Mouse (Mus musculus) hindbrain, embryonic 13.5 days (tissue): Measurements from ENCODE around the gene Rbm5. TPM values are rescaled to one million over a fixed set of nuclear protein-coding genes. Genes with fewer than 3 reads are reported as not detected.

ENCODE experiments used
- ATAC-seq: fragments of 200-750 bp; cut with Nextera tagmentation; 2 replicates; pipeline ENCODE4 v1.8.0; 2017; ENCODE audit warnings: moderate TSS enrichment; ENCODE audit not compliant: low FRiP score
- H3K27ac ChIP-seq: fragments of 300-500 bp; sonication (generic); 2 replicates; pipeline ENCODE4 v1.5.1; 2015; ENCODE audit warnings: inconsistent platforms, mild to moderate bottlenecking, moderate library complexity
- H3K27me3 ChIP-seq: fragments of 300-500 bp; sonication (generic); 2 replicates; pipeline ENCODE4 v1.6.1; 2015; ENCODE audit warnings: mild to moderate bottlenecking, inconsistent platforms
- H3K36me3 ChIP-seq: fragments of 300-500 bp; sonication (generic); 2 replicates; pipeline ENCODE4 v1.6.1; 2015; ENCODE audit warnings: mild to moderate bottlenecking, inconsistent platforms
- H3K4me1 ChIP-seq: fragments of 300-500 bp; sonication (generic); replicated peaks from 2 replicates; pipeline ENCODE4 v1.6.1; 2015; ENCODE audit warnings: inconsistent platforms
- H3K4me2 ChIP-seq: fragments of 300-500 bp; sonication (generic); 2 replicates; pipeline ENCODE4 v1.6.1; 2015; ENCODE audit warnings: inconsistent platforms, mild to moderate bottlenecking, moderate library complexity
- H3K4me3 ChIP-seq: fragments of 300-500 bp; sonication (generic); 2 replicates; pipeline ENCODE4 v1.5.1; 2015; ENCODE audit warnings: mild to moderate bottlenecking, inconsistent platforms
- H3K9ac ChIP-seq: fragments of 300-500 bp; sonication (generic); 2 replicates; pipeline ENCODE4 v1.6.1; 2015; ENCODE audit warnings: mild to moderate bottlenecking, inconsistent platforms
- H3K9me3 ChIP-seq: fragments of 300-500 bp; sonication (generic); 2 replicates; pipeline ENCODE4 v1.6.1; 2016; ENCODE audit warnings: inconsistent platforms
- WGBS: fragments of 180-500 bp; shearing (Covaris S2); methylation state at CpG from one replicate; pipeline ENCODE4 v1.1.7; 2015; 5-methylcytosine and 5-hydroxymethylcytosine counted together
- polyA plus RNA-seq: library from polyadenylated mRNA; unstranded; fragments of >200 nt; fragmentation: Nextera tagmentation; extraction: Ambion mirVana; gene quantifications from 2 replicates; pipeline ENCODE4 v1.2.1, GENCODE M21; 2015

Gene Rbm5
- polyA plus RNA-seq, 1 experiment from 2014 or later: 277 TPM

DNA sequence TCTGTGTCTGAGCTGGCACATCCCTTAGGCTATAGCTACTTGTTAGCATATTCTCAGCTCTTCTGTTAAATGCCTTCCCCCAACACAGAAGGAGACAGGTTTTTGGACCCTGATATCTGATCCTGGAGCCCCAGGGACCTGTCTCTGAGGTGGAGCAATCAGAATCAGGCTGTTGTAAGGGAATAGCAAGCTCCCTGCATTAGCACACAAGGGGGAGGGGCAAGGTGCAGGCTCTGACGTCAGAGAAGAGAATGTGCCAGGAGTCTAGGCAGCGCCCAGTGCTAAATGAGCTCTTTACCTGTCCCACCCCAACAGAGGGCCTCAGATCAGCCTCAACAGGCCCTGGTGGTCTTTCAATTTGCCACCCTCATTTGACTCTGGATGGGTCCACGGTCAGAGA lies 43.8 kb downstream of the Rbm5 start:
- no peak overlapping the region for H3K9ac ChIP-seq
- H3K27me3 ChIP-seq: no peaks in the 10 kb centered on the region
- H3K36me3 ChIP-seq: no peaks in the 10 kb centered on the region
- peaks cover 74% of the 10 kb centered on the region for H3K4me1 ChIP-seq
- ATAC-seq: no peak
- peak overlapping the region; percentile 64 for H3K27ac ChIP-seq
- no peak overlapping the region for H3K4me3 ChIP-seq
- H3K4me2 ChIP-seq: no peak overlapping the region
- H3K9me3 ChIP-seq: no peaks in the 10 kb centered on the region
- 50% methylated on average over 3 of the region's 3 CpGs for WGBS

DNA sequence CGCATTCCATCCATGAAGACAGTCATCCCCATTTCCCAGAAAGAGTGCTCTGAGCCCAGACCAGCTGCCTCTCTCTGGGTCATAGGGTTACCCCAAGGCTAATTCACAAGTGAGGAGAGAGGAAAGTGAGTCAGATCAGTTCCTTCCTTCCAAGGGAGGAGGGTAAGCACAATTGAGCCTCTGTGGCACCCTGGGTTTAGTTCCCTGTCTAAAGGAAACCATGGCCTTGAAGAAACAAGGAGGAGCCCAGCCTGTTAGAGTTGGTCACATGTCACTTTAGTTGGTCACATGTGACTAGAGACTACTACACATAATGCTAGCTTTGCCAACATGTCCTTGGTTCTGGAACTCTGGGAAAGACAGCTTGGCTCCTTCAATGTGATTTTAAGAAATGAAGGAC lies 46.0 kb downstream of the Rbm5 start:
- H3K36me3 ChIP-seq: no peaks in the 10 kb centered on the region
- H3K4me2 ChIP-seq: no peak overlapping the region
- 95% methylated on average over 1 of the region's 1 CpGs for WGBS
- peaks cover 64% of the 10 kb centered on the region for H3K4me1 ChIP-seq
- ATAC-seq: no peak
- H3K27ac ChIP-seq: peak overlapping the region; percentile 87; the same call in 1 of the 2 replicates
- no peaks in the 10 kb centered on the region for H3K9me3 ChIP-seq
- peaks cover 5% of the 10 kb centered on the region; the same call in 1 of the 2 replicates for H3K27me3 ChIP-seq
- H3K4me3 ChIP-seq: no peak overlapping the region
- H3K9ac ChIP-seq: no peak overlapping the region

DNA sequence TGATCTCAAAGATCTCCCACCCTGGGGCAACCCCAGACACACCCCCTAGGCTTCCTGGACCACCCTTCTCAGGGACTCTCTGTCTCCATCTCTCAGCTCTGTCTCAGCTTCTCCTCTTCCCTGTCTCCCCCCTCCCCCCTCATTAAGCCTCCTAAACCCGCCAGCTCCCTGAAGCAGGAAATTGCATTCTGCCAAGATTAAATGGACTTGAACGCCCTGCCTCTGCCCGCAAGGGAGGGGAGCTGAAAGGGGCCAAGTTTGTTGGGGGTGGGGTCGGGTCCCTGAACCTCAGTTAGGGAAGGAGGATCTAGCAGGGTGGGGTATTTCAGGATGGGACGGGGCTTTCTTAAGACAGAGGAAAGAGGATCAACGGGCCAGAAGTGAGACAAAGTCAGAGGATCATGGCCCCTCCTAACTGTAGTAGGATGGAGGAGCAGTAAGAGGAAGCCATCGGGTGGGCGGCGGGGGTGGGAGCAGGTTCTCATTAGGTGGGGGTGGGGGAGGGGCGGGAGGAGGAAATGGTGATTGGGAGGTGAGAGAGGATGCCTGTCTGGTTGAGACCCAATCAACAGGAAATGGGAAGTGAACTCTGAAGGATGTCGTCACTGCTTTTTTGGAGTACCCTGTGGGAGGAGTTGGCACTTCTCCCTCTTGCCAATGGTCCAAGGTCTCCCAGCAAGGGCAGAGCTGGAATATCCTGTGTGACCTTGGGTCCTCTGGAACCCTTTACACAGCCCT lies 46.8 kb downstream of the Rbm5 start:
- no peak overlapping the region for H3K9ac ChIP-seq
- peak; percentile 50; the same call in 1 of the 2 replicates for ATAC-seq
- peaks cover 5% of the 10 kb centered on the region; the same call in 1 of the 2 replicates for H3K27me3 ChIP-seq
- 12% methylated on average over 11 of the region's 11 CpGs for WGBS
- H3K4me1 ChIP-seq: peaks cover 55% of the 10 kb centered on the region
- no peaks in the 10 kb centered on the region for H3K36me3 ChIP-seq
- no peak overlapping the region for H3K4me3 ChIP-seq
- H3K27ac ChIP-seq: peak overlapping the region; percentile 87
- peak overlapping the region; percentile 37 for H3K4me2 ChIP-seq
- H3K9me3 ChIP-seq: no peaks in the 10 kb centered on the region

DNA sequence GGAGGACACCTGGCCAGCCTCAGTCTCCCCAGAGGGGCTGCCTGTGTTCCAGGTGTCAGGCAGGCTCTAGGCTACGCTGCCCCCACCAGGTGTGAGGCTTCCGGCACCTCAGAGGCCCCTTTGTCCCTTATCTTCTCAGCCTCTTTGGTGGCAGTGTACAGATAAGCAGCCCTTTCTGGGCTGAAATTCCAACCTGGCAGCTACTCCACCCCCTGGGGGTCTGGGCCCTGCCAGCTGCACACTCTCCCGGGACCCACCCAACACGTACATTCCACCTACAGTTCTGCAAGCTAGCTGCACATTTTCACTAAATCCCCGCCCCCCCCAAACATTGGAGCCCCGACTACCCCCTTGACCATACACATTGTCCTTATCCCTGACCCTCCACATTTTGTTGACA lies 47.5 kb downstream of the Rbm5 start:
- Histone ChIP-seq H3K4me1 (peaks cover 49% of the 10 kb centered on the region), H3K27me3 (peaks cover 5% of the 10 kb centered on the region; the same call in 1 of the 2 replicates), H3K4me3 (no peak overlapping the region), H3K9ac (peak overlapping the region; percentile 35; the same call in 1 of the 2 replicates), H3K27ac (peak overlapping the region; percentile 87), H3K9me3 (no peaks in the 10 kb centered on the region), H3K4me2 (peak overlapping the region; percentile 37), H3K36me3 (no peaks in the 10 kb centered on the region)
- 18% methylated on average over 6 of the region's 6 CpGs for WGBS
- ATAC-seq: peak; percentile 29; the same call in 1 of the 2 replicates

DNA sequence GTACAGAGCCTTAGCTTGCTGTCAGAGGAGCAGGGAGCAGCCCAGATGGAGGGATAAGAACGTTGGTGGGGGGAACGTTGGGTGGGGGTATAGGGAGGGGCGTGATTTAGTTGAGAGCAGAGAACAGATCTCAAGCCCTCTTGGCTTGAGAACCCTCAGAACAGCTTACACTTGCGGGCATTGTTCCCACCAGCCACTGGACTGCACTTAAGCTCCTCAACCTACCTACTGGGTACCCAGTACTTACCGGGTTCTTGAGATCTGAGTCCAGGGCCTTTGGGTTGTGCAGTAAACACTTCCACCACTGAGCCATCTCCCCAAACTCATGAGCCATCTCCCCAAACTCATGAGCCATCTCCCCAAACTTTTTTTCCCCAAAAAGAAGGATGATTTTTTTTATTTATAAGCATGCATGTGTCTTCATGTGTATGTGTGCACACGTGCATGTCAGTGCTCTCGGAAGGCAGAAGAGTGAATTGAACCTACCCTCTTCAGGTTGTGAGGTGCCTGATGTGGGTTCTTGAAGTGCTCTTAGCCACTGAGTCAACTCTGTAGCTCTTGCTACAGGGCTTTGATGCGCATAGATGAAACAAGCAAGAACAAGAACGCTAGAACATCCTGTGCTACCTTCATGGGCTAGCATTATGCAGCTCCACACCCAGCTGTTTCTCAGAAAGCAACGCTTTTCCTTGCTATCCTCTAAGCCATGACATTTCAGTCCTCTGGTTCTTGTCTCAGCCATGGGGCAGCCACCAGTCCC lies 51.8 kb downstream of the Rbm5 start:
- no peak overlapping the region for H3K4me2 ChIP-seq
- peaks cover 13% of the 10 kb centered on the region for H3K27me3 ChIP-seq
- WGBS: 87% methylated on average over 10 of the region's 10 CpGs
- no peak overlapping the region for H3K4me3 ChIP-seq
- H3K36me3 ChIP-seq: no peaks in the 10 kb centered on the region
- H3K9me3 ChIP-seq: no peaks in the 10 kb centered on the region
- H3K9ac ChIP-seq: no peak overlapping the region
- H3K27ac ChIP-seq: no peak overlapping the region
- H3K4me1 ChIP-seq: peaks cover 42% of the 10 kb centered on the region
- no peak for ATAC-seq

DNA sequence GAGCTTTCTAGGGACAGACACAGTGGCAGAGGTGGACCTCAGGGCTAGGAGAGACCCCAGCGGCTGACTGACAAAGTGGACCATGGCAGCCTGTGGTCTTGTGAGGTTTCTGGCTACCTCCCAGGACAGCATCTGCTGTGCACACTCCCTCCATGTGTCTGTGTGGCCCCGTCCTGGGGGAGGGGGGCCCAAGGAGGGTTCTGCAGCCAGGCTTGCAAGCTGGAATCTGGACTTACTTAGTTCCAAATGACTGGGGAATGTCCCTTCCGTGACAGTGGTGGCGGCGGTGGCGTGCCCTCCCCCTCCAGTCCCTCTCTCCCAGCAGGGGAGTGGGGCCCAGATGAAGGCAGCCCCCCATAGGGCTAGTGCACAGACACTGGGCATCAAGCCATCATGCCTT lies 53.8 kb downstream of the Rbm5 start:
- no peak overlapping the region for H3K27ac ChIP-seq
- H3K27me3 ChIP-seq: peaks cover 16% of the 10 kb centered on the region
- 30% methylated on average over 6 of the region's 6 CpGs for WGBS
- H3K4me1 ChIP-seq: peaks cover 25% of the 10 kb centered on the region
- H3K9ac ChIP-seq: 0 out of 2 replicates have a peak overlapping the region, but pooled peaks have one; percentile 24
- no peak overlapping the region for H3K4me3 ChIP-seq
- ATAC-seq: no peak
- H3K9me3 ChIP-seq: no peaks in the 10 kb centered on the region
- H3K36me3 ChIP-seq: no peaks in the 10 kb centered on the region
- H3K4me2 ChIP-seq: no peak overlapping the region

DNA sequence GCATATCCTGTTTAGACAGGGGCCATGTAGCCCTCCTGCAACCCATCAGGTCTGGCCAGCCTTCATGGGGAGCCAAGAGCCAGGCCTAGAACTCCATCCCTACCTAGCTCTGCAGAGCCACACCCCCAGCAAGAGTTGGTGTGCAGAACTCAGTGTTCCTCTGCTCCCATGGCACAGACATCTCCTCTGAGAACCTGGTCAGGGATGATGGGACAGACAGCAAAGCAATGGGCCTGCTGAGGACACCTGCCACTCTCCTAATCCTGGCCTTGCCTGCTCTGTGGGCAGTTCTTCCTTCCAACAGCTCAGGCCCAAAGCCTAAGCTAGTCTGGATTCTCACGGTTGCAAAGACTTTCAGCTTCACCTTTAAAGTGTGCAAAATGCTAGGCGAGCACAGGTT lies 55.2 kb downstream of the Rbm5 start:
- Histone ChIP-seq H3K4me1 (peaks cover 23% of the 10 kb centered on the region), H3K4me2 (no peak overlapping the region), H3K9me3 (no peaks in the 10 kb centered on the region), H3K9ac (no peak overlapping the region), H3K4me3 (no peak overlapping the region), H3K36me3 (no peaks in the 10 kb centered on the region), H3K27me3 (peaks cover 22% of the 10 kb centered on the region), H3K27ac (no peak overlapping the region)
- whole genome bisulfite sequencing: 90% methylated on average over 2 of the region's 2 CpGs
- ATAC-seq: no peak

DNA sequence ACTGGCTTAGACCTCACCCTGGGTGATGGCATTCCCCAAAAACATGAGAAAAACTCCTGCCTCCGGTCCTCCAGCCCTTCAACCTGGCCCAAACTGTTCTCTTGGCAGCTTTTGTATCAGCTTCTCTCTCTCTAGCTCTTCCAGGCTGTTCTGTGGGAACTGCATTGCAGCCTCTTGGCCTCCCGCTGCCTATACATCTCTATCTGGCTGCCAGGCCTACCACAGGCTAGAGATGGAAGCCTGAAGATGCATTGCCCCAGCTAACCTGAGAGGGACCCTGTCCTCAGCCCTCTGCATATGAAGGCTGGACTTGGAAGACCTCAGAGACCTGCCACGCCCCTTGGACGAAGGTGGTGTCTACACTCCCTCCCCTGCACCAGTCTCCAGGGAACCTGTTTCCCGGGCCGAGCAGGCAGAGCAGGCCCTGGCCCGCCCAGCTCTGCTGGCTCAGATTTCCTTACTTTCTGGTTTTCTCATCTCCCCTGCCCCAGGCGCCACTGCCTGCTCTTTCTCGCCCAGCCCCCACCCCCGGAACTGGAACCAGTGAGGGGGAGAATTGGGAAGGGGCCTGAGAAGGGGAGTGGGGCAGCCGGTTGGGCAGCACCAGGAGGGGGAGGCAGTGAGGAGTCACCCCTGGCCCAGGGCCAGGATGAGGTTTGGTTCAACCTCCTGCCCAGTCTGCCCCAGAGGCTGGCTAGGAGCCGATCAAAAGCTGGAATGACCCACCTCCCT lies 56.4 kb downstream of the Rbm5 start:
- Histone ChIP-seq H3K9ac (peak overlapping the region; percentile 59), H3K36me3 (no peaks in the 10 kb centered on the region), H3K4me1 (peaks cover 31% of the 10 kb centered on the region), H3K9me3 (no peaks in the 10 kb centered on the region), H3K4me2 (no peak overlapping the region), H3K4me3 (no peak overlapping the region), H3K27me3 (peaks cover 26% of the 10 kb centered on the region), H3K27ac (peak overlapping the region; percentile 24; the same call in 1 of the 2 replicates)
- WGBS: 16% methylated on average over 12 of the region's 12 CpGs
- ATAC-seq: no peak

DNA sequence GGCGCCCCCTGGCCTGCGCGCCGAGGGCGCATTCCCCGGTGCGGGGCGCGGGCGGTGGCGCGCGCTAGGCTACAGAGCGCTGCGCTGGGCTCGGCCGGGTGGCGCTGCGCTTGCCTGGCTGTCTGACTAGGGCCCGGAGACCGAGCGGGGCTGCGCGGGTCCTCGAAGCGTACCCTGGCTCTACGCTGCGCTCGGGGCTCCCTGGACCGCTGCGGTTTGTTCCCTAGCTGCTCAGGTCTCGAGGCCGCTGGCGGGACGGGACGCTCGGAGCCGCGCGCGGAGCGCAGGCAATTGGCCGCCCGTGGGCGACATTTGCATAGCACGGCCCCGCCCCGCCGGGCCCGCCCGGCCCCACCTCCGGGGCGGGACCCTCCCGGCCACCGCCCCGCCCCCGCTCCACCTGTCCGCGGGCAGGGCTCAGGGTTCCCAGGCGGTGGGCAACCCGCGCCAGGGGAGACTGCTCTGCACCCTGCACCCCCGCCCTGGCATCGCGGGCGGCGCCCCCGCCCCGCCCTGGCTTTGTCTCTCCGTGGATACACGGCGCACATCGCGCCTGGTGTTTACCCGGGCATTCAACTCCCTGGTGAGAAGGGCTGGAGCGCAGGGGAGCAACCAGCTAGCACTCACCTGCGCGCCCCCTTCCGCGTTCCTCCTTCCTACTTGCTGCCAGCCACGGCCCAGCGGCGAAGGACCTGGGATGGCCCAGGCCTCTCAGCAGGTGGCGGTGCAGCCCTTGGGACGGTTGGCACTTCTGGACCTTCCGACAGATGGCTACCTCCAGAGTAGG lies 60.9 kb downstream of the Rbm5 start, which contains the start of gene Sema3f:
Gene Sema3f, minus strand, starts transcription at position 779 of the 787 bp plus-strand sequence.
- Histone ChIP-seq H3K4me2 (peak within 1 kb of the TSS; percentile 90), H3K4me3 (peak within 1 kb of the TSS; percentile 83), H3K27me3 (peaks cover 45% of the 10 kb centered on the region), H3K36me3 (peaks cover 7% of the 10 kb centered on the region), H3K27ac (peak within 1 kb of the TSS; percentile 92), H3K4me1 (peaks cover 64% of the 10 kb centered on the region), H3K9me3 (no peaks in the 10 kb centered on the region), H3K9ac (peak within 1 kb of the TSS; percentile 97)
- ATAC-seq: peak; percentile 77
- under 1% methylated on average over 61 of the region's 86 CpGs for WGBS

DNA sequence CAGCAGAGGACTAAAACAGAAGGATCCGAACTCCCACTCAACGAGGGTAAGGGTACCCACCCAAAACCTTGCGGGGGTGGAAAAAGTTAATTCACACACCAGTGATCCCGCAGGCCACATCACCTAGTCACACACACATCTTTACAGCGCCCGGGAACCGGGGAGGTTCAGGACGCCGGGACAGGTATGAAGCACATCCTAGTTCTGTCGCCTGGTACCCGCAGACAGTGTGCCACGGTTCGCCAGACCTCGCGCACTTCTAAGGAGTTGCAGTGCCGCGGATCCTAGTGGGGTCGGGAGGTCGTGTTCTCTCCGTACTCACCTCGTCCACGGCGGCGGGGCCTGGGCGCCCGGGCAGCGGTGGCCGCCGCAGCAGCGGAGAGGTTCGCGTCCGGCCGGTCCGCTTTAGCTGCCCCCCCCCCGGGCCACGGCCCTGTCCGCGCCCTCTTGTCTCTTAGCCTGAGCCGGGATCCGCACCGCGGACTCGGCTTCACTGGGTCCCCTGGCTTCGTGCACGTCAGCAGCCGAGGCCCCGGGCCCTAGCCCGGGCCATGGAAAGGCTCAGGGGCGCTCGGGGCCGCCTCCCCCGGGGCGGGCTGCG lies 61.6 kb downstream of the Rbm5 start:
- Histone ChIP-seq H3K9me3 (no peaks in the 10 kb centered on the region), H3K36me3 (peaks cover 14% of the 10 kb centered on the region), H3K4me2 (peak overlapping the region; percentile 90), H3K4me3 (peak overlapping the region; percentile 83), H3K9ac (peak overlapping the region; percentile 97), H3K27ac (peak overlapping the region; percentile 92), H3K4me1 (peaks cover 63% of the 10 kb centered on the region), H3K27me3 (peaks cover 48% of the 10 kb centered on the region)
- peak; percentile 28 for ATAC-seq
- WGBS: under 1% methylated on average over 50 of the region's 55 CpGs

DNA sequence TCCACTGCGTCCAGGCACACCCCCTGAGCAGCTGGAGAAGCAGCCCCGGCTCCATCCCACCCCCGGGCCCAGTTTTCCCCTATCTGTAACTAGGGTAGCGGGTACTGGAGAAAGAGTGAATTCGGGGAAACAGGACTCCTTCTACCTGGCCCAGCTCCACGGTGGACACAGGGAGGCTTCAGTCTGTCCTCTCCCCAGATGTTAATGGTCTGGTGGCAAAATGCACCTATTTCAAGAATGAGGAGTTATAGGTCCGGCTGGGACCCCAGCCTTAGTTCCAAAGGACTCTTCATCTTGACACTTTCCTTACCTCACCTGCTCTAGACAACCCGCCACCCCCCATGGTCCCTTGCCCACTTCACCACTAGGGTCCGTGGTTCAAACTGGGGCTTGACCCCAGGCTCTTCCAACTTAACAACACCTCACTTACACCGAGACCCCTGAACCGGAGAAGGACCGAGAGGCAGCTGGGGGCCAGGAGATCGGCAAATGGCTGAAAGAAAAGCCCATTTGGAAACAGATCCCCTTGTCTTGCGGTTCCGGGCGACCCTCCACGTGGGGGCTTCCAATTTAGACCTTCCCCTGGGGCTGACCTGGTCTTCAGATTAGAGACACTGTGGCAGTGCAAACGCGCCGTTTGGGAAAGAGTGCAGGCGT lies 62.2 kb downstream of the Rbm5 start:
- Histone ChIP-seq H3K4me2 (peak overlapping the region; percentile 90), H3K9ac (peak overlapping the region; percentile 97), H3K27me3 (peaks cover 48% of the 10 kb centered on the region), H3K36me3 (peaks cover 20% of the 10 kb centered on the region), H3K4me1 (peaks cover 65% of the 10 kb centered on the region), H3K9me3 (no peaks in the 10 kb centered on the region), H3K4me3 (peak overlapping the region; percentile 83), H3K27ac (peak overlapping the region; percentile 92)
- ATAC-seq: no peak
- WGBS: 2% methylated on average over 21 of the region's 21 CpGs
